Mouse (Mus musculus) olfactory bulb, adult 2 months (tissue): ENCODE results near the gene Cnst.

Source experiments
- CTCF ChIP-seq: fragments of 200-500 bp; IDR thresholded peaks from 2 replicates; pipeline ENCODE4 v1.5.1; 2012; ENCODE audit warnings: low read depth, mild to moderate bottlenecking, low read length, moderate library complexity; ENCODE audit not compliant: insufficient read depth
- POLR2A ChIP-seq: fragments of 200-500 bp; IDR thresholded peaks from 2 replicates; pipeline ENCODE4 v1.6.1; 2012; ENCODE audit warnings: mild to moderate bottlenecking, low read depth, low read length, moderate library complexity; ENCODE audit not compliant: insufficient read depth

- no peak for TF ChIP-seq POLR2A
- no peak for TF ChIP-seq CTCF
Observed at GRCm38 (mm10) chr1:179591639-179592038, 45.5 kb downstream of the Cnst start.
